Mouse (Mus musculus) heart, embryonic 11.5 days (tissue): ENCODE measurements around the gene Ewsr1. TPM values are rescaled to one million over a fixed set of nuclear protein-coding genes. Genes with fewer than 3 reads are reported as not detected.
A peak's percentile ranks its signal among the peaks of the same experiment; 100 is the strongest.

ENCODE experiments used
- ATAC-seq: fragments of 200-750 bp; cut with Nextera tagmentation; replicated peaks from 2 replicates; pipeline ENCODE4 v1.8.0; 2017; ENCODE audit warnings: moderate library complexity; ENCODE audit not compliant: insufficient number of reproducible peaks, low FRiP score, low TSS enrichment
- H3K27ac ChIP-seq: fragments of 300-500 bp; sonication (generic); 2 replicates; pipeline ENCODE4 v1.5.1; 2014; ENCODE audit warnings: mild to moderate bottlenecking, low read depth, low read length
- H3K27me3 ChIP-seq: fragments of 300-500 bp; sonication (generic); 2 replicates; pipeline ENCODE4 v1.6.1; 2014; ENCODE audit warnings: mild to moderate bottlenecking, low read length, mixed read lengths; ENCODE audit not compliant: control insufficient read depth, insufficient read depth
- H3K36me3 ChIP-seq: fragments of 300-500 bp; sonication (generic); 2 replicates; pipeline ENCODE4 v1.6.1; 2014; ENCODE audit warnings: mild to moderate bottlenecking, low read length, moderate library complexity, mixed read lengths; ENCODE audit not compliant: control insufficient read depth, insufficient read depth
- H3K4me1 ChIP-seq: fragments of 300-500 bp; sonication (generic); 2 replicates; pipeline ENCODE4 v1.6.1; 2014; ENCODE audit warnings: low read length; ENCODE audit not compliant: control insufficient read depth, insufficient read depth
- H3K4me2 ChIP-seq: fragments of 300-500 bp; sonication (generic); 2 replicates; pipeline ENCODE4 v1.6.1; 2014; ENCODE audit warnings: mild to moderate bottlenecking, moderate library complexity
- H3K4me3 ChIP-seq: fragments of 300-500 bp; sonication (generic); 2 replicates; pipeline ENCODE4 v1.5.1; 2014; ENCODE audit warnings: low read depth, low read length
- H3K9ac ChIP-seq: fragments of 300-500 bp; sonication (generic); 2 replicates; pipeline ENCODE4 v1.6.1; 2014; ENCODE audit warnings: mild to moderate bottlenecking, low read depth, low read length, moderate library complexity
- H3K9me3 ChIP-seq: fragments of 300-500 bp; sonication (generic); replicated peaks from 2 replicates; pipeline ENCODE4 v1.6.1; 2016; ENCODE audit warnings: low read length; ENCODE audit not compliant: control insufficient read depth
- WGBS: fragments of 180-500 bp; shearing (Covaris S2); extraction: QIAGEN DNeasy Blood & Tissue Kit; methylation state at CpG from one replicate; pipeline ENCODE4 v1.1.7; 2014; ENCODE audit not compliant: insufficient replicate concordance; 5-methylcytosine and 5-hydroxymethylcytosine counted together
- polyA plus RNA-seq: library from polyadenylated mRNA; unstranded; fragments of >200 nt; fragmentation: Nextera tagmentation; extraction: Ambion mirVana; gene quantifications from 2 replicates; pipeline ENCODE4 v1.2.1, GENCODE M21; 2014

Ewsr1 gene
- polyA plus RNA-seq, 1 experiment from 2014 or later, result 322 TPM

- 80% methylated on average over 7 of the region's 7 CpGs for whole genome bisulfite sequencing
- no peak overlapping the region for H3K9ac ChIP-seq
- H3K4me3 ChIP-seq, result no peak overlapping the region
- H3K27me3 ChIP-seq, result no peaks in the 10 kb centered on the region
- H3K4me2 ChIP-seq, result no peak overlapping the region
- H3K36me3 ChIP-seq, result 0 out of 2 replicates have a peak, but pooled peaks cover 2% of the 10 kb centered on the region
- no peak overlapping the region for H3K27ac ChIP-seq
- H3K9me3 ChIP-seq, result no peaks in the 10 kb centered on the region
- H3K4me1 ChIP-seq, result peaks cover 9% of the 10 kb centered on the region
- ATAC-seq, result no peak
Observed at GRCm38 (mm10) chr11:5102384-5102783, 3.3 kb upstream of the Ewsr1 start.

DNA sequence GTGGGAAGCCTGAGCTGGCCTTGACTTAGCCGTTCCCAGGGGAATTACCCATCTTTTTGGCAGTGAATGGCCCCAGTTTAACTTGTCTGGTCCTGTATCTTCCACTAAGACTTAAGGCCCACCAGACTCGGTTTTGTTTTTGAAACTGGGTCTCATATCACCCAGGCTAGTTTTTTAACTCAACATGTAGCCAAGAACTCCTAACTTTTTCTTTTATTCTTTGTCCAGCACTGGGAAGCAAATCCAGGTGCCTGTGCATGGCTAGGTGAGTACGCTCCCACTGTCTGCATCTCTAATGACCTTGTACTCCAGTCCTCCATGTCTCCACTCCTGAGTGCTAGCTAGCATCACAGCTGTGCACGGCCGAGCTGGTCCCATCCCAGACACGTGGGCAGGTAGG, 2.6 kb upstream of the Ewsr1 start:
- Histone ChIP-seq H3K4me1 (peaks cover 16% of the 10 kb centered on the region), H3K9me3 (no peaks in the 10 kb centered on the region), H3K9ac (no peak overlapping the region), H3K4me3 (no peak overlapping the region), H3K27me3 (no peaks in the 10 kb centered on the region), H3K36me3 (0 out of 2 replicates have a peak, but pooled peaks cover 2% of the 10 kb centered on the region), H3K27ac (no peak overlapping the region), H3K4me2 (no peak overlapping the region)
- WGBS, result 82% methylated on average over 6 of the region's 6 CpGs
- no peak for ATAC-seq

- 55% methylated on average over 5 of the region's 5 CpGs for WGBS
- H3K4me3 ChIP-seq, result no peak overlapping the region
- no peaks in the 10 kb centered on the region for H3K9me3 ChIP-seq
- peak overlapping the region; percentile 94 for H3K4me2 ChIP-seq
- H3K36me3 ChIP-seq, result 0 out of 2 replicates have a peak, but pooled peaks cover 2% of the 10 kb centered on the region
- ATAC-seq, result no peak
- peaks cover 24% of the 10 kb centered on the region for H3K4me1 ChIP-seq
- H3K27me3 ChIP-seq, result no peaks in the 10 kb centered on the region
- no peak overlapping the region for H3K27ac ChIP-seq
- H3K9ac ChIP-seq, result no peak overlapping the region
Observed at GRCm38 (mm10) chr11:5100801-5101200, 1.7 kb upstream of the Ewsr1 start.

- 4% methylated on average over 7 of the region's 7 CpGs for WGBS
- peaks cover 25% of the 10 kb centered on the region for H3K4me1 ChIP-seq
- peak overlapping the region; percentile 96 for H3K27ac ChIP-seq
- ATAC-seq, result no peak
- H3K9ac ChIP-seq, result peak overlapping the region; percentile 99
- H3K27me3 ChIP-seq, result no peaks in the 10 kb centered on the region
- H3K4me3 ChIP-seq, result peak overlapping the region; percentile 96
- H3K4me2 ChIP-seq, result peak overlapping the region; percentile 94
- 0 out of 2 replicates have a peak, but pooled peaks cover 2% of the 10 kb centered on the region for H3K36me3 ChIP-seq
- H3K9me3 ChIP-seq, result no peaks in the 10 kb centered on the region
Observed at GRCm38 (mm10) chr11:5100283-5100682, 1.2 kb upstream of the Ewsr1 start.

DNA sequence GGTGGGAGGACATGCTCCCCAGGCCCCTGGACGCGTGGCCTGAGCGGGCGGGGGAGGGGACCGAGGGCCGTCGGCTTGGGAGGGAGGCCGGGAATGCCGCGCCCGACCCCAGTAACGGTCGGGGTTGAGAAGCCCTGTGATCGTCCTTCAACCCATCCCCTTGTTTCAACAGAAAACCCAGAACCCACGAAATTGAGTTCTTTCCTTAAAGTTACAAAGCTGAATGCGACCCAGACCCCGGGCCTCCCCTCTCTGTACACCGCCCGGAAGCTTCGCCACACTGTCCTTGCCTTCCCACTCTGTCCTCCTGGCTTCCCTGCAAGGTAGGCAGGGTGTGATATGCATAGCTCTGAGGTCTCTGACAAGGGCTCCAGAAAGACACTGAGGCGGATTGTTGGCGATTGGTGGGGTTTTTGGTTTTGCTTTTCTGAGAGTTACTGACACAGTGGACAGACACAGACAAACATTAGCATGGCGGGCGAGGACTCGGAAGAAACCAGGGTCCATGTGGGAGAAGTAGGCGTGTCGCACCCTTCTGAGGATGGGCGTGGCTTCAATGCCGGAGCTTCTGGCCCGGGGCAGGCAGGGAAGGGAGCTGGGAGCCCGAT, 614 bp upstream of the Ewsr1 start:
- Histone ChIP-seq H3K9ac (peak overlapping the region; percentile 99), H3K4me1 (peaks cover 25% of the 10 kb centered on the region), H3K36me3 (0 out of 2 replicates have a peak, but pooled peaks cover 2% of the 10 kb centered on the region), H3K4me3 (peak overlapping the region; percentile 96), H3K4me2 (peak overlapping the region; percentile 94), H3K9me3 (no peaks in the 10 kb centered on the region), H3K27ac (peak overlapping the region; percentile 96), H3K27me3 (no peaks in the 10 kb centered on the region)
- ATAC-seq, result peak; percentile 70
- WGBS, result under 1% methylated on average over 31 of the region's 31 CpGs

DNA sequence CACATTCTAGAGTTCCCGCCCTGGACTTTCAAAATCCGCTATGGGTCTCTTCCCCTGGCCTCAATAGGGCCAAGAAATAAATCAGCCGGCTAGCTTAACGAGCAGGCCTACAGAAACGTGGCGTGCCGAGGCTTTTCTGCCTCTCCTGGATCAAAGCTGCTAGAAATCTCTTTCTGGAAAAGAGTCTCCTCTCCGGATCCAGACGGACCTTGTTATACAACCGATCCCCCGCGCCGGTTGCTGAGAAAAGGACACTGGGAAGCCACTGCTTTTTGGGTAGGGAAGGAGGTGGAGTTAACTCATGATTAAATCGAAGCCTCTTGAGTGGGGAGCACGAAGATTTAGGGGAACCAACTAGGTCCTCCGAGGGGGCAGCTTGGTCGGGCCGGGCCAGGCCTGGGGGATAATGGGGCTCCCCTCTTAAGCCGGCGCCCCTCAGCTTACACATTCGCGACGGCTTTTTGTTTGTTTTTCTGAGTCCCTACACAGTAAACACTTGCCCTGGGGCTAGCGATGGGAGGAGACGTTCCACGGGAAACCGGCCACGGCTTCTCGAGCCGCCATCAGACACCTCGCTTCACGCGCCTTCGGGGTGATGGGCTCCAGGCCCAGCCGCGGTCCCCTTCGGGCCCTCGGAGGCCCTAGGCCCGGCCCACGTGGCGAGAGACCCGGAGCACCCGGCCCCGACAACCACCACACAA, 881 bp downstream of the Ewsr1 start:
- WGBS, result under 1% methylated on average over 44 of the region's 44 CpGs

DNA sequence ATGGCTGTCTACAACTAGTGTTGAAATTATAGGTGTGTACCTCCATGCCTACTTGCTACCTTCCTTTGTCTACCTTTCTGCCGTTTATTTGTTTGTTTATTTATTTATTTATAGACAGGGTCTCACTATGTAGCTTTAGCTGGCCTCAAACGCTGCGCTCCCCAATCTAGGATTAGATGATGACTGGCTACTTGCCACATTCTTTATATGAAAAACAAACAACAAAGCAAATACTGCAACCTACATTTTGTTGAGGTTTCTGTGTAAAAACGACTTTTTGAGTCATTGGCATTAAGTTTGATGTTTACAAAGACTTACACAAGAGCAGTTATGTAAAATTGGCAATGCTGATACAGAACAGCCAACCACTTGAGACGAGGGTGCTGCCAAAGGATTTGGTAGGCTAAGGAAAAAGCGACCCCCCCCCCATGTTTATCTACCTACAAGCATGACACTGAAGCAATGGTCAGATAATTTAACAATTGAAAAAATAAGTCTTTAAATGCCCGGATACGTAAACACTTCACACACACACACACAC, 2.5 kb downstream of the Ewsr1 start:
- no peaks in the 10 kb centered on the region for H3K27me3 ChIP-seq
- no peak overlapping the region for H3K27ac ChIP-seq
- peaks cover 25% of the 10 kb centered on the region for H3K4me1 ChIP-seq
- H3K9me3 ChIP-seq, result no peaks in the 10 kb centered on the region
- peak overlapping the region; percentile 99; the same call in 1 of the 2 replicates for H3K9ac ChIP-seq
- peak overlapping the region; percentile 70 for H3K4me2 ChIP-seq
- 67% methylated on average over 8 of the region's 8 CpGs for WGBS
- peaks cover 7% of the 10 kb centered on the region; the same call in 1 of the 2 replicates for H3K36me3 ChIP-seq
- peak overlapping the region; percentile 96 for H3K4me3 ChIP-seq
- no peak for ATAC-seq

More for the DNA sequence above, 881 bp downstream of the Ewsr1 start:
- Histone ChIP-seq H3K4me1 (peaks cover 25% of the 10 kb centered on the region), H3K9ac (peak overlapping the region; percentile 99), H3K36me3 (0 out of 2 replicates have a peak, but pooled peaks cover 2% of the 10 kb centered on the region), H3K27ac (peak overlapping the region; percentile 96), H3K9me3 (no peaks in the 10 kb centered on the region), H3K4me3 (peak overlapping the region; percentile 96), H3K27me3 (no peaks in the 10 kb centered on the region), H3K4me2 (peak overlapping the region; percentile 70)
- no peak for ATAC-seq

DNA sequence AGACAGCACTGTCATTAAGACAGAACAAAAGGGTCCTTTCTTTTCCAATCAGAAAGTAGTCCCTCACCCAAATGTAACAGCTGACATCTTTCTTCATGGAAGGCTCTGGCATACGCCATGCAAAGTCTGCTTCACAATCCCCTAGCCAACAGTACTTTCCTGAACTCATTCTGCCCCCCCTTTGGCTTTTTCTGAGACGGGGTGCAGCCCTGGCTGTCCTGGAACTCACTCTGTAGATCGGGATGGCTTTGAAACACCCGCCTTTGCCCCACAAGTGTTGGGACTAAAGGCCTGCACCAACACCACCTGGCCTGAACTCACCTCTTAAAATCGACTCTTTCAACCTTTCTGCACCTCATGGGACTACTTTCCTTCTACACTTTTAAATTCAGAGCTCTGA, 3.2 kb downstream of the Ewsr1 start:
- ATAC-seq, result no peak
- H3K9me3 ChIP-seq, result no peaks in the 10 kb centered on the region
- 0 out of 2 replicates have a peak overlapping the region, but pooled peaks have one; percentile 24 for H3K9ac ChIP-seq
- H3K4me1 ChIP-seq, result peaks cover 24% of the 10 kb centered on the region
- peak overlapping the region; percentile 35 for H3K4me2 ChIP-seq
- no peak overlapping the region for H3K4me3 ChIP-seq
- 81% methylated on average over 5 of the region's 5 CpGs for WGBS
- peaks cover 7% of the 10 kb centered on the region; the same call in 1 of the 2 replicates for H3K36me3 ChIP-seq
- H3K27me3 ChIP-seq, result no peaks in the 10 kb centered on the region
- no peak overlapping the region for H3K27ac ChIP-seq
